Mouse (Mus musculus): ENCODE data around the gene Snd1. TPM values are rescaled to one million over a fixed set of nuclear protein-coding genes. Genes with fewer than 3 reads are reported as not detected.

Snd1 gene
- polyA plus RNA-seq, 1 experiment from 2014 or later, result 143 TPM

DNA sequence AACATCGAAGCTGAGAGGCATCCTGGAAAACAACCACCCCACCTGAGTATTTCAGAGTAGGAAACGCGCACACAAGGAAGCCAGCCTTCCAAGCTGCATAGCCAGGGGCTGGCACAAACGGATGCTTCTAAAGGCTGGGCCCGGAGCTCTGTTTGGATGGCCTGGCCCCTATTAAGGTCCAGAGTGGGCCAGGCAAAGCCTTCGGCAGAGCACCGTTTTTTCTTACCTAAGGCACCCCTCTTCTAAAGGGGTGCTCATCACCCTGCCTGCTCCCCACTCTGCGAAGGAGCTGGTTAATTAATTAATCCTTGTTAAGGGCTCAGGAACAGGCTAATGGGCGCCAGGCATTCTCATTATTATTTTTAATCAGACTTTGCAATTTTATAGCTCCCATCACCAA lies 456.3 kb downstream of the Snd1 start:
- H3K4me2 ChIP-seq (replicated peaks), result peak overlapping the region; percentile 63
- H3K4me1 ChIP-seq, result peaks cover 19% of the 10 kb centered on the region
- peak overlapping the region; percentile 28; the same call in 1 of the 2 replicates for H3K27ac ChIP-seq
- 18% methylated on average over 9 of the region's 9 CpGs for WGBS
- no peaks in the 10 kb centered on the region for H3K36me3 ChIP-seq
- peak overlapping the region; percentile 33; the same call in 1 of the 2 replicates for H3K4me3 ChIP-seq
- no peaks in the 10 kb centered on the region for H3K9me3 ChIP-seq
- H3K27me3 ChIP-seq, result no peaks in the 10 kb centered on the region
- ATAC-seq (ENCODE audit: low FRiP score, low read depth), result peak; percentile 5; the same call in 1 of the 2 replicates
- H3K9ac ChIP-seq, result no peak overlapping the region

DNA sequence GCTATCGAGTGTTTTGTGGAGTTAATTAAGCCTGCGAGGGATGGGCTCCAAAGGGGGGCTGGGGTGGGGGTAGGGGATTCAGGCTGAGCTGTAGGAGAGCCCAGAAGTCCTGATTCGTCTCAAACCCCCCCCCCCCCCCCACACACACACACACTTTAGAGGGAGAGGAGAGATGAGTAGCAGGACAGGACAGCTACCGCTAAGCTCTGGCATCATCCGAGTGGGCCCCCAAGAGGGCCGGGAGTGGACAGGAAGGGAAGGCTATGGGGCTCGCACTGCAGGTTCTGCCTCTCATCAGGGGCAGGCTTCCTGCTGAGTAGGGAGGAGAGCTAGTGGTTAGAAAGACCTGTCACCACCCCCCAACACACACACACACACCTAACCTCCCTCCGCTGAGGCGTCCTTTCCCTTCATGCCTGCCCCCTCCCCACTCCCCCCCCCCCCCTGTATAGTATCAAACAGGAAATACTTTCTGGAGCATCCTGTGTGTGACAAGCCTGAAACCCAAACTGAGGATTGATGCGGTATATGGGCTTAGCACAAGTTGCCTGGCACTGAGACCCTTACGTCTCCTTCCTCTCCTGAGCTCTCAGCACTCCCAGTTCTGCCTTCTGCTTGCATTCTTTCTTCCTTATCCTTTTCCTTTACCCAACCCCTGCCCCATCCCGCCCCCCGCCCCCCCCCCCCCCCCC lies 456.8 kb downstream of the Snd1 start:
- peak overlapping the region; percentile 63 for H3K4me2 ChIP-seq (replicated peaks)
- H3K4me1 ChIP-seq, result peaks cover 19% of the 10 kb centered on the region
- H3K9me3 ChIP-seq, result no peaks in the 10 kb centered on the region
- no peaks in the 10 kb centered on the region for H3K27me3 ChIP-seq
- WGBS, result under 1% methylated on average over 11 of the region's 13 CpGs
- peak; percentile 55 for ATAC-seq (ENCODE audit: low FRiP score, low read depth)
- H3K4me3 ChIP-seq, result peak overlapping the region; percentile 33
- no peak overlapping the region; the same call in 1 of the 2 replicates for H3K27ac ChIP-seq
- no peaks in the 10 kb centered on the region for H3K36me3 ChIP-seq
- H3K9ac ChIP-seq, result no peak overlapping the region

DNA sequence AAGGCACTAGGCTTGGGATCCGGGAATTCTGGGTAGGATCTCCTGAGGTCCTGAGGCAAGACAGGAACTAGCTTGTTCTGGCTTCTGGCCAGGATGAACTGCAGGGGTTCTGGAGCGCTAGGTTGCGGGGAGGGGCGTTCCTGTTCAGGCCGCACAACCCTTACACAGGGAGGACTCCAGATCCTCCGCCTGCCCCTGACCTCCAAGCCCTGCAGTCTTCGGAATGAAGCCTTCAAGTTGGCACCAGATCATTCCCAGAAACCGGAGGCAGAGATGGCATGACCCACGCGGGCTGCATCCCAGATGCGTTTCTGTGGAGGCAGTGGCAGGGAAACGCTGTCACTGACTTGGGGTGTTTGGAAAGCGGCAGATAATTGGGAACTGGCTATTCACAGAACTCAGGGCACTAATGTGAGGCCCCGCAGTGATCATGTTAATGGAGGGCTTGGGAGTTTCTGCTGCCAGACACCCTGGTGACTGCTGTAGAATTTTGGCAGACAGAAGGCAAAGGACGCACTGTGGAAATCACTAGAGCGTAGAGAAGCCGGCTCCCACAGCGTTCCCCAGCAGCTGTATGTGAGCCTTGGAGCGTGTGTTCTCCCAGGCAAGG lies 457.5 kb downstream of the Snd1 start:
- no peaks in the 10 kb centered on the region for H3K9me3 ChIP-seq
- H3K4me2 ChIP-seq (replicated peaks), result peak overlapping the region; percentile 63
- no peaks in the 10 kb centered on the region for H3K27me3 ChIP-seq
- no peaks in the 10 kb centered on the region for H3K36me3 ChIP-seq
- H3K4me1 ChIP-seq, result peaks cover 19% of the 10 kb centered on the region
- peak overlapping the region; percentile 33 for H3K4me3 ChIP-seq
- H3K9ac ChIP-seq, result peak overlapping the region; percentile 25; the same call in 1 of the 2 replicates
- peak overlapping the region; percentile 53; the same call in 1 of the 2 replicates for H3K27ac ChIP-seq
- ATAC-seq (ENCODE audit: low FRiP score, low read depth), result peak; percentile 88
- 5% methylated on average over 19 of the region's 19 CpGs for WGBS

DNA sequence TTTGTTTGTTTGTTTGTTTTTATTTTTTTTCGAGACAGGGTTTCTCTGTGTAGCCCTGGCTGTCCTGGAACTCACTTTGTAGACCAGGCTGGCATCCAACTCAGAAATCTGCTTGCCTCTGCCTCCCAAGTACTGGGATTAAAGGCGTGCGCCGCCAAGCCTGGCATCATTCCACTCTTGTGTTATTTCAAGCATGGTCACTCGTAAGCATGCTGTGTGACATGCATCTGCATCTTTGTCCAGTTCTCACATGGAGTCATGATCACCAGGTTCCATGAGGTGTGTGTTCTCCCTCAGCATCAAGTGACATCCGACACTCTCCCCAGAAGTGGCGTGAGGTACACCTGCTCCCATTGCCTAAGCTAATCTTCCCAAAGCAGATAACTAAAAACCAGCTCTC lies 460.8 kb downstream of the Snd1 start:
- no peak overlapping the region for H3K4me3 ChIP-seq
- no peak overlapping the region for H3K9ac ChIP-seq
- H3K36me3 ChIP-seq, result no peaks in the 10 kb centered on the region
- H3K27ac ChIP-seq, result no peak overlapping the region
- H3K27me3 ChIP-seq, result no peaks in the 10 kb centered on the region
- H3K4me1 ChIP-seq, result peaks cover 19% of the 10 kb centered on the region
- no peaks in the 10 kb centered on the region for H3K9me3 ChIP-seq
- 87% methylated on average over 7 of the region's 7 CpGs for WGBS
- ATAC-seq (ENCODE audit: low FRiP score, low read depth), result no peak
- H3K4me2 ChIP-seq (replicated peaks), result no peak overlapping the region

DNA sequence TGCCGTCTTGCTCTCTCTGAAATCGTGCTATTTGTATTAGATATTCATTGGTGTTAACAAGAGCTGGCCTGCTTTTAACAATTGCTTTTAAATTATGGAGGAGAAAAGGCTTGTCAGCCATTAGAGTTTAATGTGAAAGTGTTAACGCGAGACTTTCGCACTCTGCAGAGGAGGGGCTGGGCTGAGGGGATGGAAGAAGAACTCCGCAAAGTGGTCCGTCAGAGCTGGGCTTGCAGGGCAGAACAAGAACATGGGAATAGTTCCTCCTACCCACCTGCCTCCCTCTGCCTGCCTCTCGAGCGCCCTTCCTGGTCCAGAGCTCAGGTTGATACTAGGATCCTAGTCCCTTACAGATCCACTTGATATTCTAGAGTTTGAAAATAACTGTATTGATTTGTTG lies 472.3 kb downstream of the Snd1 start:
- no peak overlapping the region for H3K27ac ChIP-seq
- ATAC-seq (ENCODE audit: low FRiP score, low read depth), result no peak
- 49% methylated on average over 9 of the region's 9 CpGs for WGBS
- no peaks in the 10 kb centered on the region for H3K36me3 ChIP-seq
- no peak overlapping the region; the same call in 1 of the 2 replicates for H3K4me2 ChIP-seq (replicated peaks)
- H3K4me3 ChIP-seq, result no peak overlapping the region
- 0 out of 2 replicates have a peak, but pooled peaks cover 10% of the 10 kb centered on the region for H3K27me3 ChIP-seq
- H3K4me1 ChIP-seq, result no peaks in the 10 kb centered on the region
- 0 out of 2 replicates have a peak, but pooled peaks cover 2% of the 10 kb centered on the region for H3K9me3 ChIP-seq
- H3K9ac ChIP-seq, result no peak overlapping the region

DNA sequence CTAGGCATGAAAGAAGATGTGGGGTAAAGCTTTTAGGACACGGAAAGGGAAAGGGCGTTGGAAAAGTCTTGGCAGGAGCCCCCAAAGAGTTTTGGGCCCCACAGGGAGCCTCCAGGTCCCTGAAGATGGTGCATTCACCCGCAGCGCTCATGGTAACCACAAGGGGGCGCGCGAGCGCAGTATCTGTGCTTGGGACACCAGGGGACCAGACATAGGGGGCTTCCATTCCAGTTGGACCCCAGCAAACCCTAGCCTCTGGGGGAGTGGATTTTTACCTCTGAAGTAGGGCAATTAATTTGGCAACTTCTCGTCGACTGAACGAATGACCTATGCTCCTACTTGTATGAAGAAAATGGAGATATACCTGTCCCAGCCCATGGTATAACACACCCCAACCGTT lies 474.3 kb downstream of the Snd1 start:
- H3K27ac ChIP-seq, result no peak overlapping the region
- no peaks in the 10 kb centered on the region for H3K4me1 ChIP-seq
- WGBS, result 16% methylated on average over 12 of the region's 12 CpGs
- H3K36me3 ChIP-seq, result no peaks in the 10 kb centered on the region
- H3K4me3 ChIP-seq, result no peak overlapping the region
- no peak overlapping the region for H3K4me2 ChIP-seq (replicated peaks)
- peaks cover 15% of the 10 kb centered on the region; the same call in 1 of the 2 replicates for H3K27me3 ChIP-seq
- no peaks in the 10 kb centered on the region for H3K9me3 ChIP-seq
- no peak overlapping the region for H3K9ac ChIP-seq
- peak; percentile 32; the same call in 1 of the 2 replicates for ATAC-seq (ENCODE audit: low FRiP score, low read depth)

DNA sequence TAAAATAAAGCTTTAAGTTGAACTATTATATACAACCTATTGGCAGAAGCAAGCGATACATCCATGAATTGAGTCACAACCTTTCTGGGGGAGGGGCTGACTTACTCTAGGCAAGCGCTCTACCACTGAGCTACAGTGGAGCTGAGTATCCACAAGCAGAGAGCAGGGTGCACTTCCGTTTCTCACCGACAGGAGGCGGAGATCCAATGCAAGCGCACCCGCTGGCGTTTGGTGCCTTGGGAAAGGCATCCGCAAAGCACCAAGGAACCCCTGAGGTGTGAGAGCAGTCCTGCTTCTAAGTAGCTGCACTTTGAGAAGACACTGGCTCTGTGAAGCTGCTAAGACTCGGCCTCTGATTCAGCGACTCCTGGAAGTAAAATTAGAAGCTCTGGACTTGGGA lies 480.6 kb downstream of the Snd1 start:
- H3K9me3 ChIP-seq, result no peaks in the 10 kb centered on the region
- no peak for ATAC-seq (ENCODE audit: low FRiP score, low read depth)
- WGBS, result 18% methylated on average over 11 of the region's 11 CpGs

DNA sequence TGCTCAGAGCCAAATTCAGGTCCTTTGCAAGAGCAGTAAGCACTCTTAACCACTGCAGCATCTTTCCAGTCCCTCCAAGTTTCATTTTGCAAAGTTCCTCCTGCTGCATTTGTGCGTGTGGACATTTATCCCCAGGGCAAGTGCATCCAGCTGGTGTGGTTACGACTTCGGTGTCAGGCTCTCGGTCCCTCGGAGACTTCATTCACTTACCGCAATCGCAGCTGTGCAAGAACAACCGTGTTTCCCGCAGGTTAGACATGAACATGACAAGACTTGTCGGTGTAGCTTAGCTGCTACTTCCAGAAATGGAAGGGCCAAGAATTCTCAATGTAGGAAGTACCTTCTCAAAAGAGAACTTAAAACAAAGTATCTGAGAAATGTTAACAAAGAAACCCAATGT lies 482.5 kb downstream of the Snd1 start:
- 48% methylated on average over 10 of the region's 10 CpGs for WGBS
- ATAC-seq (ENCODE audit: low FRiP score, low read depth), result no peak

More for the DNA sequence above, 480.6 kb downstream of the Snd1 start:
- Histone ChIP-seq H3K36me3 (no peaks in the 10 kb centered on the region), H3K27ac (no peak overlapping the region), H3K4me1 (no peaks in the 10 kb centered on the region), H3K27me3 (peaks cover 8% of the 10 kb centered on the region; the same call in 1 of the 2 replicates), H3K4me2 (replicated peaks) (no peak overlapping the region), H3K4me3 (no peak overlapping the region), H3K9ac (no peak overlapping the region)

DNA sequence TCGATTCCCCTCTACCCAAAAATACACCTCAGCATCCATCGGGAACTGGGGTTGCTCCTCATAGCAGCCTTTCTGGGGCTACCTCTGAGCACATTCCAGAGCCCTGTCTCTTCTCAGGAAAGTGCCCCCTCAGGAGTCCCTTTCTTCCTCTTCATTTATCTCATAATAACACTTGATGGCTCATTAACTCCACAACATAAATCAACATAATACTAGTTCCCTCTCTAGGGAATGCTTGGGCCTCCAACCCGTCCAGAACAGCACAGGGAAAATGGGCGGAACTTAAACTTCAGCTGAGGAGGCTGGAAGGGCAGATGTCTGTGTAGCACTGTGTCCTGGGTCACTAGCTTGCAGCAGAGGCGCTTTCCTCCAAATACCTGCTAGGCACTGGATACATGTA lies 488.2 kb downstream of the Snd1 start:
- no peaks in the 10 kb centered on the region for H3K36me3 ChIP-seq
- WGBS, result 48% methylated on average over 5 of the region's 5 CpGs
- ATAC-seq (ENCODE audit: low FRiP score, low read depth), result no peak

More for the DNA sequence above, 482.5 kb downstream of the Snd1 start:
- Histone ChIP-seq H3K4me2 (replicated peaks) (no peak overlapping the region), H3K27ac (no peak overlapping the region), H3K27me3 (peaks cover 8% of the 10 kb centered on the region; the same call in 1 of the 2 replicates), H3K9me3 (no peaks in the 10 kb centered on the region), H3K4me1 (no peaks in the 10 kb centered on the region; the same call in 1 of the 2 replicates), H3K4me3 (no peak overlapping the region), H3K36me3 (no peaks in the 10 kb centered on the region), H3K9ac (no peak overlapping the region)

DNA sequence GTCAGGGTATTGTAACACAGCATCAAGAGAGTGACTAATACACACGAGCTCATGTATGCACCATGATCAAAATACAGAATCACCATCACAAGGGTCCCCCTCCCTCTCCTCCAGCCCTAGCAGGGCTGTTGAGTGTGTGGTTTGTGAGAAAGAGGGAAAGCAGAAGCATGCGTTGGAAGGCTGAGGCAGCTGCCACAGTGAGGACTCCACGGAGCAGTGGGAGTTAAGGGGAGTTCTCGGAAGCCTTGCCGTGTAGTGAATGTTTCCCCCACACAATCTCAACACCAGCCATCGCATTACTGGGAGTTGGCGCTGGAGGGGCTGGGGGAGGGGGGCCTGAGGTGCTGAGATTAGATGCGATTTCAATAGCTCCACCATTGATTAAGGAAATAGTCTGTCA lies 490.3 kb downstream of the Snd1 start:
- WGBS, result 53% methylated on average over 8 of the region's 8 CpGs
- H3K27me3 ChIP-seq, result no peaks in the 10 kb centered on the region
- no peak for ATAC-seq (ENCODE audit: low FRiP score, low read depth)

More for the DNA sequence above, 488.2 kb downstream of the Snd1 start:
- Histone ChIP-seq H3K4me3 (no peak overlapping the region), H3K27ac (no peak overlapping the region), H3K9me3 (no peaks in the 10 kb centered on the region), H3K27me3 (no peaks in the 10 kb centered on the region), H3K4me1 (peaks cover 4% of the 10 kb centered on the region; the same call in 1 of the 2 replicates), H3K9ac (no peak overlapping the region), H3K4me2 (replicated peaks) (no peak overlapping the region)

DNA sequence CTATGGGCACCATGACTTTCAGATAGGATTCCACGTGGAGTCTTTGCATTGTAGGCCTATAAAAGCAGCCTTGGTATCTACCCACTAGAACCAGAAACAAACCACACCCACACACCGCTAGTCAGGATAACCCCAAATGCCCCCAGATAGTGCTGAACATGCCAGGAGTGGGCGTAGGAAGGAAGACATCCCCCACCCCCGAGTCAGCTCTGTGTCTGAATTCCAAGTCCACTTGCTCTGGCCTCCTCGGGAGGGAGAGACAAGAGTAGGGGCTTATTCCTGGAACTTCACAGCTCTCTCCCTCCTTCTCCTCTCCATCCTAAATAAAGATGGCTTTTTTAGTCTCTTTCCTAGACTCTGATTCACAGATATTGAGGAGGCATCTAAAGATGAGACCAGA lies 494.7 kb downstream of the Snd1 start:
- no peak overlapping the region for H3K4me2 ChIP-seq (replicated peaks)
- no peak overlapping the region for H3K4me3 ChIP-seq
- H3K27ac ChIP-seq, result no peak overlapping the region
- no peaks in the 10 kb centered on the region for H3K9me3 ChIP-seq
- H3K27me3 ChIP-seq, result peaks cover 4% of the 10 kb centered on the region; the same call in 1 of the 2 replicates
- ATAC-seq (ENCODE audit: low FRiP score, low read depth), result no peak
- no peaks in the 10 kb centered on the region for H3K36me3 ChIP-seq
- WGBS, result 59% methylated on average over 5 of the region's 5 CpGs
- H3K4me1 ChIP-seq, result 0 out of 2 replicates have a peak, but pooled peaks cover 4% of the 10 kb centered on the region
- H3K9ac ChIP-seq, result no peak overlapping the region

More for the DNA sequence above, 490.3 kb downstream of the Snd1 start:
- H3K4me2 ChIP-seq (replicated peaks), result no peak overlapping the region
- H3K9me3 ChIP-seq, result no peaks in the 10 kb centered on the region
- no peak overlapping the region for H3K4me3 ChIP-seq
- no peak overlapping the region for H3K9ac ChIP-seq
- no peak overlapping the region for H3K27ac ChIP-seq
- peaks cover 4% of the 10 kb centered on the region; the same call in 1 of the 2 replicates for H3K4me1 ChIP-seq
- H3K36me3 ChIP-seq, result no peaks in the 10 kb centered on the region

DNA sequence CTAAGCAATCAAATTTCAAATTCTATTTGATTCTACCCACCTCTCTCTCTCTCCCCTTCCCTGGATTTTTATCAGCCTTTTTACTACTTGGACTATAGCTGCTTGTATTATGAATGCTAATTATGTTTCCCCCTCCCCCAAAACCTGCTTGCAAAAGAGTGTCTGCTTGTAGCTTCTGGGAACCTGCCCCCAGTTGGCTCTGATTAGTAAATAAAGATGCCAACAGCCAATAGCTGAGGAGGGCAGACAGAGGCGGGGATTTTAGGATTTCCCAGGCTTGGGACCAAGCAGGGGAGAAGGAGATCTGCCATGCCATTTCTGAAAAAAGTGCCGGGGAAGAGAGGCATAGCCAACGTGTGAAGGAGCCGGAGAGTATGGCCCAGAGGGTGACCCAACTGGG lies 495.8 kb downstream of the Snd1 start:
- no peaks in the 10 kb centered on the region for H3K9me3 ChIP-seq
- no peak overlapping the region for H3K4me3 ChIP-seq
- H3K4me1 ChIP-seq, result 0 out of 2 replicates have a peak, but pooled peaks cover 4% of the 10 kb centered on the region
- H3K27me3 ChIP-seq, result peaks cover 4% of the 10 kb centered on the region; the same call in 1 of the 2 replicates
- no peak overlapping the region for H3K9ac ChIP-seq
- H3K4me2 ChIP-seq (replicated peaks), result no peak overlapping the region
- no peaks in the 10 kb centered on the region for H3K36me3 ChIP-seq
- H3K27ac ChIP-seq, result no peak overlapping the region
- WGBS, result 39% methylated on average over 4 of the region's 4 CpGs
- no peak for ATAC-seq (ENCODE audit: low FRiP score, low read depth)
